27 mouse cellular contexts compared by ENCODE assay signal in genomic region chr12:25060901-25061300, GRCm38 (mm10). TPM values are rescaled to one million over a fixed set of nuclear protein-coding genes. Genes with fewer than 3 reads are reported as not detected.
A peak's percentile ranks its signal among the peaks of the same experiment; 100 is the strongest.
DNase-seq lines count a peak whose midpoint lies in the region; ATAC-seq and TF ChIP-seq lines count a peak whose summit lies in the region.
"Had no signal": no experiment of that assay in that cellular context is flagged by ENCODE, and none has a peak within 500 bp of the region (broad histone marks: within the 10 kb centered on the region; RNA-seq: fewer than 3 reads in every experiment).

No protein-coding gene starts in this region.

- no peak overlapping the region for H3K4me2 ChIP-seq in forebrain, embryonic 11.5 days (ENCODE audit: low read depth, low read length, severe bottlenecking)
- H3K4me2 ChIP-seq in forebrain, embryonic 16.5 days (ENCODE audit: low read length): no peak overlapping the region
- no peak overlapping the region for H3K4me2 ChIP-seq in forebrain, postnatal 0 days (ENCODE audit: low read depth)
- H3K4me2 ChIP-seq: embryonic facial prominence, embryonic 13.5 days; intestine, embryonic 15.5 days; liver, embryonic 11.5 days; lung, embryonic 15.5 days; midbrain, embryonic 11.5 days; neural tube, embryonic 13.5 days had no signal

- no peaks in the 10 kb centered on the region for H3K9me3 ChIP-seq in forebrain, embryonic 11.5 days (ENCODE audit: control insufficient read depth, low read length)
- H3K9me3 ChIP-seq in forebrain, embryonic 16.5 days (ENCODE audit: control insufficient read depth, low read length): no peaks in the 10 kb centered on the region
- no peaks in the 10 kb centered on the region for H3K9me3 ChIP-seq in forebrain, postnatal 0 days (ENCODE audit: low read length)
- H3K9me3 ChIP-seq: embryonic facial prominence, embryonic 13.5 days; hindbrain, embryonic 10.5 days; intestine, embryonic 15.5 days; lung, embryonic 15.5 days; neural tube, embryonic 13.5 days had no signal

- no peak overlapping the region for H3K9ac ChIP-seq in forebrain, embryonic 11.5 days (ENCODE audit: low read length)
- H3K9ac ChIP-seq in forebrain, embryonic 16.5 days (replicated peaks; ENCODE audit: low read depth, low read length): no peak overlapping the region
- no peak overlapping the region for H3K9ac ChIP-seq in liver, adult 2 months (ENCODE audit: low read depth, low read length)
- no peak overlapping the region for H3K9ac ChIP-seq in forebrain, postnatal 0 days
- H3K9ac ChIP-seq: embryonic facial prominence, embryonic 13.5 days; intestine, embryonic 15.5 days; lung, embryonic 15.5 days; neural tube, embryonic 13.5 days had no signal

- H3K79me2 ChIP-seq in liver, adult 2 months (ENCODE audit: control insufficient read depth, insufficient read depth, low read length): no peaks in the 10 kb centered on the region

- 56% methylated on average over 7 of the region's 7 CpGs for WGBS in forebrain, embryonic 11.5 days
- 30% methylated on average over 7 of the region's 7 CpGs for WGBS in forebrain, embryonic 16.5 days
- 83% methylated on average over 7 of the region's 7 CpGs for WGBS in liver, adult 2 months
- 38% methylated on average over 7 of the region's 7 CpGs for WGBS in forebrain, postnatal 0 days

- no peaks in the 10 kb centered on the region for H3K27me3 ChIP-seq in forebrain, embryonic 11.5 days (ENCODE audit: control insufficient read depth, insufficient read depth, low read length)
- H3K27me3 ChIP-seq in forebrain, embryonic 16.5 days (replicated peaks; ENCODE audit: control insufficient read depth, insufficient read depth, low read length): no peaks in the 10 kb centered on the region
- no peaks in the 10 kb centered on the region for H3K27me3 ChIP-seq in liver, adult 2 months (ENCODE audit: control insufficient read depth, insufficient read depth, low read length)
- no peaks in the 10 kb centered on the region for H3K27me3 ChIP-seq in forebrain, postnatal 0 days (ENCODE audit: insufficient read depth, low read length)
- H3K27me3 ChIP-seq: embryonic facial prominence, embryonic 13.5 days; intestine, embryonic 15.5 days; lung, embryonic 15.5 days; neural tube, embryonic 13.5 days had no signal

- DNase-seq in forebrain, embryonic 11.5 days (ENCODE audit: low spot score): peak; percentile 28
- DNase-seq in liver, adult 2 months (ENCODE audit: extremely low read depth, low read depth, low spot score): peak; percentile 37
- DNase-seq in liver: no peak
- peak; percentile 75 for DNase-seq in brain, embryonic 14.5 days (ENCODE audit: low read depth)
- DNase-seq in forebrain, postnatal 0 days: peak; percentile 18
- no peak for DNase-seq in B cell, adult 2 months
- DNase-seq in left cerebral cortex, adult 18-20 months (ENCODE audit: low spot score in 2 of 2): no peak
- DNase-seq: adrenal gland, postnatal 25 days; cerebellum, adult 2 months; gastrocnemius, postnatal 36 days; heart, postnatal 14 days; kidney, adult 2 months; layer of hippocampus, postnatal 36 days; right cerebral cortex, postnatal 25 days; spleen, adult 18-20 months; thymus, adult 2 months; thymus, postnatal 36 days had no signal

- H3K36me3 ChIP-seq in forebrain, embryonic 11.5 days (ENCODE audit: control insufficient read depth, insufficient read depth, low read length): no peaks in the 10 kb centered on the region
- peaks cover 16% of the 10 kb centered on the region for H3K36me3 ChIP-seq in forebrain, embryonic 16.5 days (ENCODE audit: control insufficient read depth, insufficient read depth)
- H3K36me3 ChIP-seq in liver, adult 2 months (ENCODE audit: control insufficient read depth, insufficient read depth, low read length): peaks cover 18% of the 10 kb centered on the region; the same call in 1 of the 2 replicates
- H3K36me3 ChIP-seq in forebrain, postnatal 0 days (ENCODE audit: insufficient read depth): peaks cover 34% of the 10 kb centered on the region

- no peaks in the 10 kb centered on the region for H3K4me1 ChIP-seq in forebrain, embryonic 11.5 days (replicated peaks; ENCODE audit: control insufficient read depth, insufficient read depth, low read length)
- peaks cover 4% of the 10 kb centered on the region; the same call in 1 of the 2 replicates for H3K4me1 ChIP-seq in forebrain, embryonic 16.5 days (replicated peaks; ENCODE audit: control insufficient read depth, insufficient read depth, low read length)
- H3K4me1 ChIP-seq in liver, adult 2 months (ENCODE audit: control insufficient read depth, insufficient read depth, low read length): no peaks in the 10 kb centered on the region
- no peaks in the 10 kb centered on the region for H3K4me1 ChIP-seq in forebrain, postnatal 0 days (ENCODE audit: insufficient read depth)
- H3K4me1 ChIP-seq: embryonic facial prominence, embryonic 13.5 days; hindbrain, embryonic 10.5 days; intestine, embryonic 15.5 days; lung, embryonic 15.5 days had no signal

- no peak overlapping the region for H3K27ac ChIP-seq in forebrain, embryonic 11.5 days (ENCODE audit: low read depth, low read length)
- H3K27ac ChIP-seq in forebrain, embryonic 16.5 days (ENCODE audit: low read length): no peak overlapping the region
- H3K27ac ChIP-seq in liver, adult 2 months (replicated peaks; ENCODE audit: insufficient read depth, low read depth, low read length): no peak overlapping the region
- no peak overlapping the region for H3K27ac ChIP-seq in forebrain, postnatal 0 days (ENCODE audit: low read depth, low read length)
- H3K27ac ChIP-seq: embryonic facial prominence, embryonic 13.5 days; hindbrain, embryonic 10.5 days; intestine, embryonic 15.5 days; kidney, postnatal 0 days; lung, embryonic 15.5 days; neural tube, embryonic 13.5 days had no signal

- no peak for TF ChIP-seq CTCF in liver, adult 2 months (IDR thresholded peaks at IDR 0.05; ENCODE audit: low read depth, low read length)
- TF ChIP-seq CTCF in brain, embryonic 14.5 days (IDR thresholded peaks at IDR 0.05; ENCODE audit: borderline replicate concordance, extremely low read depth, insufficient read depth, insufficient read length): no peak
- no peak for TF ChIP-seq CTCF in forebrain, postnatal 0 days (IDR thresholded peaks at IDR 0.05; ENCODE audit: low read depth)

- no peak for ATAC-seq in forebrain, embryonic 11.5 days (replicated peaks; ENCODE audit: low FRiP score)
- no peak for ATAC-seq in forebrain, embryonic 16.5 days
- ATAC-seq in forebrain, postnatal 0 days: no peak; the same call in 1 of the 2 replicates
- ATAC-seq: hindbrain, embryonic 16.5 days; intestine, embryonic 15.5 days had no signal

- H3K4me3 ChIP-seq in forebrain, embryonic 11.5 days (ENCODE audit: low read depth, low read length): no peak overlapping the region
- no peak overlapping the region for H3K4me3 ChIP-seq in forebrain, embryonic 16.5 days (replicated peaks; ENCODE audit: low read length)
- H3K4me3 ChIP-seq in liver, adult 2 months (ENCODE audit: insufficient read depth, low read depth, low read length): no peak overlapping the region
- no peak overlapping the region for H3K4me3 ChIP-seq in forebrain, postnatal 0 days (ENCODE audit: low read depth, low read length)
- H3K4me3 ChIP-seq: embryonic facial prominence, embryonic 13.5 days; hindbrain, embryonic 10.5 days; intestine, embryonic 15.5 days; lung, embryonic 15.5 days; neural tube, embryonic 13.5 days had no signal

- TF ChIP-seq POLR2A in liver, adult 2 months (IDR thresholded peaks at IDR 0.05; ENCODE audit: extremely low read depth, insufficient read depth, low read length): no peak
- TF ChIP-seq POLR2A in brain, embryonic 14.5 days (IDR thresholded peaks at IDR 0.05; ENCODE audit: borderline replicate concordance, extremely low read depth, insufficient read depth, insufficient read length, poor library complexity, severe bottlenecking): no peak

RNA-seq across cellular contexts. Expression of gene Id2, which starts 36.0 kb away (rescaled TPM):
- 188 and 198 TPM in 2 replicates for polyA plus RNA-seq in forebrain, embryonic 11.5 days (2014; fragmentation: Nextera tagmentation; extraction: Ambion mirVana)
- polyA plus RNA-seq in forebrain, embryonic 16.5 days (2015; fragmentation: Nextera tagmentation; extraction: Ambion mirVana): 592 and 764 TPM in 2 replicates
- 81.9 and 156 TPM in 2 replicates for total RNA-seq in liver, adult 2 months (2014; rRNA removed)
- polyA plus RNA-seq in liver, adult 2 months (2012; rRNA removed): 172 and 199 TPM in 2 replicates
- polyA plus RNA-seq in brain, embryonic 14.5 days (2012; rRNA removed): 130 and 168 TPM in 2 replicates
- total RNA-seq in forebrain, postnatal 0 days (2014; rRNA removed): 239 and 261 TPM in 2 replicates
- 515 and 851 TPM in 2 replicates for polyA plus RNA-seq in forebrain, postnatal 0 days (2015; fragmentation: Nextera tagmentation; extraction: Ambion mirVana)
- 100 to 1,000 TPM; 127 to 156 TPM for total RNA-seq in left cerebral cortex, adult 18-20 months (2021)

Comparison
In these comparisons a context has a peak if more than half of its experiments do, and no peak if none do; other contexts are left out.
1. DNase-seq: peak in forebrain, embryonic 11.5 days (single experiment), liver, adult 2 months (single experiment), brain, embryonic 14.5 days (single experiment) and forebrain, postnatal 0 days (single experiment); none in liver (single experiment), B cell, adult 2 months (0 of 2) and left cerebral cortex, adult 18-20 months (0 of 2).